Mouse (Mus musculus): ENCODE measurements around the gene Bmp6.
A peak's percentile ranks its signal among the peaks of the same experiment; 100 is the strongest.

Gene Bmp6

DNA sequence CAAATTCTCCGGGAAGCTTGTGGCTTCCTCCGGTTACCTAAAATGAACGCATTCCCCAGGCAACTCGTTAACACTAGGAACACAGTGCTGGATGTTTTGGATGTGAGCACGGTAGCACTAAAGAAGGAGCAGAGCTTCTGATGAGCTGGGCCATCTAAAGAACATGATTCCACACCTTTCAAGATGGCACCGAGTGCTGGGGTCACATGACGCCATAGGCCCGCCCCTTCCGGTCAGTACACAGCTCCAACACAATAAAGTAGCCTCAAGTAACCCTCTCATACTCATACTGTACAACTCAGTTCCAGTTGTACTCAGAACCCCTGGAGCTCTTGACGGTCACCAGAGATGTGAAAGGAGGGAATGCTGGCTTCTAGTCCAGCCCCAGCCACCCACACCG is 171.7 kb downstream of the Bmp6 start:
- DNase-seq: no peak

DNA sequence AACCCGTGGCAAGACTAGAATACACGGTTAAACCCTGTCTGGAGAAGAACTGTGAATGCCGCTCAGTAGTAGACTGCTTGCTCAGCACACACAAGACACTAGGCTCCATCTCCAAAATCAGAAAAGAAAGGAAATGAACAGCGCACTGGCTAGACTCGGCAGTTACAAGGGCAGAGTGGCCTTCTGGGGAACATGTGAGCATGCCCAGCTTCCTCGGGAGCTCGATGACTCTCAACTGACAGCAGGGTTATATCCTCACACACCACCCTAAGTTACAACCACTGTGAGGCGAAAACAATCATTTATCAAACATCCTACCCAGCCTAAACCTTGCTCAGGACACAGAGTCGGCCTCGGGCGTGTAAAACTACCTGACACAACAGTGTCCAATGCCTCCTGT is 175.4 kb downstream of the Bmp6 start:
- no peak for DNase-seq

DNA sequence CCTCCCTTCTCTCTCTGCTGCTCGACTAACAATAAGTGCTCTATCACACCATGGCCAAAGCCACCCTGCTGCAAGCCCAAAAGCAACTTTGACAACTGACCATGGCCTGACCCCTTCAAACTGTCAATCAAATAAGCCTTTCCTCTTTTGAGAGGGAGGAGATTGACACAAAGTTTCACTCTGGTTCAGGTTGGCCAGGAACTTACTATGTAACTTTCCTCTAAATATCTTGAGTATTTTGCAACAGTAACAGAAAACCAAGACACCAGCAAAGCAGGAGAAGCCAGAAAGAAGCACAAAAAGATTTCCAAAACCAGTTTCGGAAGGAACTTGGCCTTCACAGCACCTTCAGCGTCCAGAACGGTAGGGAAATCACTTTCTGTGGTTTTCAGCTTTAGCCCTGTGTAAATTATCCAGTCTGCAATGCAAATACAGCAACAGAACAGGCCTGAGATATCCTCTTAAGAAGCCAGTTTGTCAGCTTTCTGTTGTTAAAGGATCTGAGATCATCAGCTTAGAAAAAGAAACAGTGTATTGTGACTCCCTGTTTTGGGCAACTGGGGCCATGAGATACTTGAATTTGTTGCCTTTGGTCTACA is 177.2 kb downstream of the Bmp6 start:
- no peak for DNase-seq

DNA sequence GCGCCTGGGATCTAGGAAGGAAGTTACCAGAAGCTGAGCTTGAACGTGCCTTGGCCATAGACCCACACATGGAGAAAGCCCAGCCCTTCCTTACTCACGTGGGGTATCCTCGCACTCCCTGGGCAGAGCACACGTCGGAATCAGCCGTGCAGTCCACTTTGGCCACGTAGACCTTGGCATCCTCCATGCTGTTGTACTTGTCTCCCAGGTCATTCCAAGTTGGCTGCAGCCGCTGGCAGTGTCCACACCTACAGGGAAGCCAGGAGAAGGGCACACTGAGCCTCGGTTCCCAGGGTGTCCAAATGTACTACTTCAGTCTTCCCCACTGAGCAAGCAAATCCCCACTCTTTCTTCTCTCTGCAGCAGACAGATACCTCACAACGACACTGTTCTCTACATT is 178.3 kb downstream of the Bmp6 start:
- no peak for DNase-seq

DNA sequence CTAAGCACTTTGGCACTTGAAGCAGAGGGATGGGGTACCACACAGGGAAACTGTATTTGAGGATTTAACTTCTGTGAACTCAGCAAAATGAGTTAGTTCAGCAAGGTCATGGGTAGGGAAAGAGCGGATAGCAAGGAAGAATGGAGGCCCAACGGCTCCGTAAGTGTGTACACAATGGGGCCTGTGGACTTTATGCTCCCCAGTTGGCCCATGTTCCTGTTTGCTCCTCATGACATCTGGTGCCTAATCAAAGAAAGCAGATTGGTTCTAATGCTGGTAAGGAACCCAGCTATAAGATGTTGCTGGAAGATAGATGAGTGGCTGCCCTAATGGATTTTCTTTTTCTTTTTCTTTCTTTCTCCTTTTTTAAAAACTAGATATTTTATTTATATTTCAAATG is 180.4 kb downstream of the Bmp6 start:
- no peak for DNase-seq

DNA sequence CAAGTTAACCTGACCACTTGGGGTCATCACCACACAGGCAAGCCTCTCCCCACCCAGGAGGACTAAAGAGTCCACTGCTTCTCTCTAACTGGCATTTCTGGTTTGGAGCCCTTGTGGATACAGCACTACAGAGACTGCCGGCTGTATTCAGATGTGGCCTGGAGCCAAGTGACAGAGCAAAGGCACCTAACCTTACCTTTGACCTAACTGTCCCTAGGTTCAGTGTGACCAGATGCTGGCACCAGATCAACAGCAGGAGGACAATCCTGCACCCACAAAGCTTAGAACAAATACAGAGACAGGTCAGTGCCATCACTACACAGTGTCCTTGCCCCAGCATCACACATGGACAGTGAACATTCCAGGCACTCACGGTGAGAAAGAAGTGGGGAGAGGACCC is 181.2 kb downstream of the Bmp6 start:
- DNase-seq: no peak

DNA sequence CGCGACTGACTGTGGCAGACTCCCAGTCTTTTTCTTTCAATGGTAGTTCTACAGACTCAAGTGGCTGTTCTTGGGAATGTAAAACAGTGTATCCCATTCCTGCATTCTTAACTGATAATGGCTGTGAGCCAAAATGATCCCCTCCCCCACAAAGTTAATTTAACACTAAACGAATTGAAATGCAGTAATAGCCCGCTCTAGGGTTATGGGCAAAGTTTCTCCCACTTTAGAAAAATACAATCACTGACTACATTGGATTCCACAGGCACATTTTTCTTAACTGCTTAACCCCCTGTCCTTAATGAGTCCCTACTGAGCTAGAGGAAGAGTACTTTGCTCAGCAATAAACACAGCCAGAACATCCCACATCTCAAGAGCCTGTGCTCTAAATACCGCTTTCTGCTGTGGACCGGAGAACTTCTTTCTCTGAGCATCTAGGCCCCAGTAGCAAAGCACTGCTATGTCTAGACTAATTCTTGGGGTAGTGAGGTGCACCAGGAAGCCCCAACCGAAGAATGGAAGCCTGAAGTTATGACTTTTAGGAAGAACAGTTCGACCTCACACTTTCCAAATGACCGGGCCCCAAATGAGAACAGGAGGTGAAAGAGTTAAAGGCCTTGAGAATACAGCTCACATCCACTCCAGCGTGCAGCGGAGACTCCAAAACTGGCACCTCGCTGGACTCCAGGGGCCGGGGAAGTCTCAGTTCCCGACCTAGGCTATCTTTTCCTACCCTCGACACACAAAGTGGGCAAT is 182.3 kb downstream of the Bmp6 start:
- DNase-seq: no peak

DNA sequence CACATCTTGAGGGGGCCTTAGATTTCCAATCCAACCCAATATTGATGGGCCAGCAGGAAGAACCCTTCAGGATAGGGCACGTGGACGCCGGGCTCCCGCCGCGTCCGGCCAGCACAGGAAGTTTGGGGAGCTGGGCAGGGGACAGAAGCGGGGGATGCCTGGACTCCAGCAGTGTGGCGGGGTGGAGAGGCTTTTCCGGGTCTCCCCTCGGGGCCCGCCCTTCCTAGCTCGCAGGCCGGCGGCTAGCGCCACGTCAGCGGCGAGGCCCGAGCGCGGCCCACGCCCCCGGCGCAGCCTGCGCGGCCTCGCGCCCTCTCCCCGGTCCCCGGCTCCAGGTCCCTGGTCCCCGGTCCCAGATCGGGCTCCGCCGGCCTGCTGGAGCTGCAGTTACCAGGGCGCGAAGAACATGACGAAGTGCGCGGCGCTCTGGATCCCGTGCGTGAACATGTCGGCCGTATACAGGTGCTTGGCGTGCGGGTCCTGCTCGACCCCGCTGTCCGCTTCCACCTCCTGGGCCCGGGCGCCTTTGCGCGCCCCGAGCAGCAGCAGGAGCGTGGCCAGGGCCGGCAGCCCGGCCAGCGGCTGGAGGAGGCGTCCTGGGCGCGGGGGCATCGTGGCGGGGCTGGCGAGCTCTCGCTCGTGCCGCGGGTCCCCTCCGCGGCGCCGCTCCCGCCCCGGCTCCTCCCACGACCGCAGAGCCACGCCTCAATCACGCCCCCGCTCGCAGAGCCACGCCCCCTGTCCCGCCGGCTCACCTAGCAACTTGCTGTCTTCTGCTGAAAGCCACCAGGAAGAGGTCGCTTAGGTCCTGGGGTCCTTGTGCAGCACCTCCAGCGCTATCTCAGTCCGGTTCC is 183.1 kb downstream of the Bmp6 start:
- peak; percentile 91 to 93 for DNase-seq

DNA sequence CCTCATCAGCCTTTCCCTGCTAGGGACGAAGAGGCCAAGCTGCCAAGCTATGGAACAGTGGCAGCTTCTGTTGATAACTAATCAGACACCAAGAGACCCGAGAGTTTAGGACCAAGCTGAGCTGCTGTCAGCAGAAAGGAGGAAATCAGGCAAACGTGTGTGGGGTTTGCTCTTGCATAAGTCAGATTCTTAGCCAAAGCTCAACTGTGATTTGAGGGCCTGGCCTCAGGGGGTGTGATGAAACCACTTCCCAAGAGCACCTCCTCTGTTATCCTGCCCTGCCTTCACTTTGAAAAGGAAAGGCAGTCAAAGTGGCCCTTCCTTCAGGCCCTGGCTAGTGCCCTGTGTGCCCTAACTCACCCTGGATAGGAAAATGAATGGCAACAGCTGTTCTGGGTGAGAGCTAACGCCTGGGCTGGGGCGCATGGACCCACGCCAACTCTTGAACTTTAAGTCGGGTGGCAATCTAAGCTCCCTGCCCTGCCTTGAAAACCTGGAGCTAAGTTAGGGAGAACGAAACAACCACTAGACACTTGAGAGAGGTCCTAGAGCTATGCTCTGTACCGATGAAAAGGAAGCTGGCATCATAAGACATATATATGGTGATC is 183.9 kb downstream of the Bmp6 start, which contains the start of gene Txndc5:
Gene Txndc5 (minus strand): TSS at position 138 of the 608 bp plus-strand sequence.
- peak; percentile 51 to 60 for DNase-seq

DNA sequence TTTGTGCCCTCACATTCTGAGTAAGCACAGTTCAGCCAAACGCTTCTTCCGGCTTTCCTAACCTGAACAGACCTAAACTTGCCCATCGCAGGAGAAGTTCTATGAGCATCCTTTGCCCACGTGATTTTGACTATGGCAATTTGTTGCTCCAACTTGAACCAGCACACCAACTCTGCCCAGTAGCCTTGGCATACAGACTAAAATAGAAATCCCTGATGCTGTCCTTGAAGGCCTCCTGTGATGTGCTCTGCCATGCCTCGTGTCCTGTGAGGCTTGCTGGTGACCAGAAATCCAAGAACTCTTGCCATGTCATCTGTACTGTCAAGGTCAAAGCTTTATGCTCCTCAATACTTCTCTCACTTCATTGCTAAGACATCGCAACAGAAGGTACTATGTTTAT is 184.7 kb downstream of the Bmp6 start:
- peak in 1 of 2 experiments; percentile 7 for DNase-seq

DNA sequence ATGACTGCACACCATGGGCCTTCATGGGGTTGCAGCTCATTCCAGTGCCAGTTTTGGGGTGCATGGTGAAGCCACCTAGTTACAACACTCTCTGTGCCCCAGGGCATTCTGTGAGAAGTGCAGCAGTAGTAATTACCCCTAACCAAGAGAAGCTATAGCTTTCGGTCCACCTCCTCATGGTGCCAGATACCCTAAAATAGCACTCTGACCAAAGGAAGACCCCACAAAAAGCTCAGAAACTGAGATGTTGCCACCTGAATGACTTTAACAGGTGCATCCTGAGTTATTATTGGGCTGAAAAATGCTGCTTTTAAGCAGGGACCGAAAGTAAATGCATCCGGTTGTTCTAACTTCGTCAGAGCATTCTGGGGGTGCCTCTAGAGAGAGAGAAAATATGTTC is 186.6 kb downstream of the Bmp6 start:
- DNase-seq: no peak

DNA sequence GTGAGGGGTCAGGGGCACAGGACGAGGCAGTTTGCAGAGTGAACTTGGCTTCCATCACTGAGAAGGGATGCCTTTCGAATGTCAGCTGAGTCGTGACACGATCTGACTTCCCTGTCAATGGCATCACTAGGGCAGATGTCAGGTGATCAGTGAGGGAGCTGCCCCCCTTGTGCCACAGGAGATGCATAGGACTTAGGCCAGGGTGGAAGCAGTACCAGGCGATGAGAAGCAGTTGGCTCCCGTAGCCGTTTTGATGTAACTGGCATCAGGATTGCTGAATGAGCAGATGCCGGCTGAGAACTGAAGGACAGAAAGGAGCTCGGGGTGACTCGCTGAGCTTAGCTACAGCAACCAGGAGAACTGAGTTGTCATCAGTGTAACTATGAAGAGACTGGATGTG is 188.6 kb downstream of the Bmp6 start:
- peak in 1 of 2 experiments; percentile 16 for DNase-seq

DNA sequence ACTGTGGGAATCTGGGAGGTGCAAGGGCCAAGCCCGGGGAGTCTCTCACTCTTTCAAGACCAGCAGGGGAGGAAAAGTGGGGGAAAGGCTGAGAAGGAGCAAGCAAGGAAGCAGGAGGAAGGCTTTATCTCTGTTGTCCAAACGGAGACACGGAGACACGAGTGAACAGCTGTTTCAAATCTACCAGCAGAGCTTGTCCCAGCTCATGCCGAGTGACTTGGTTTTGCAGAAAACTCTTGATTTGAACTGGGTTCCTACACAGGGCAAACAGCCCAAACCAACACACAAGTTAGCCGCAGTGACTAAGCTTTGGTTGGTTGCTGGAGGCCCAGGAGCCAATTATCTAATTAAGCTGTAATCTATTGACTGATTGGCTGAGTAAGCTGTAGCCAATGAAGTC is 189.1 kb downstream of the Bmp6 start:
- peak in 1 of 2 experiments; percentile 19 for DNase-seq

DNA sequence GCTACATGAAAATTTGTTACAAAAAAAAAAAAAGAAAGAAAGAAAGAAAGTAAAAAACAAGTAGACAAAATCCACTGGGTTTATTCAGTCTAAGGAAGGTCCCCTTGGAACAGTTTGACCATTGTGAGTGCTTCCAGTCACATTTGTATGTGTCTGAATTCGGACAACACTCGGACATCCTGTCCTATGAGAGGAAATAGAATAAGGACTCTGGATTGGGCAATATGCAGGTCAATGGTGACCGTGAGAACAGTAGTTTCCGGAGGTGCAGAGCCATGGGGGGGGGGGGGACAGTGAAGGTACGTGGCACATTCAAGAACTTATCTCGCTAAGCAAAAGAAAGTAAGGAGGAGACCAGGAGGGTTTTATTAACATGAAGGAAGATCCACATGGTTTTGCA is 189.8 kb downstream of the Bmp6 start:
- peak in 1 of 2 experiments; percentile 5 for DNase-seq

DNA sequence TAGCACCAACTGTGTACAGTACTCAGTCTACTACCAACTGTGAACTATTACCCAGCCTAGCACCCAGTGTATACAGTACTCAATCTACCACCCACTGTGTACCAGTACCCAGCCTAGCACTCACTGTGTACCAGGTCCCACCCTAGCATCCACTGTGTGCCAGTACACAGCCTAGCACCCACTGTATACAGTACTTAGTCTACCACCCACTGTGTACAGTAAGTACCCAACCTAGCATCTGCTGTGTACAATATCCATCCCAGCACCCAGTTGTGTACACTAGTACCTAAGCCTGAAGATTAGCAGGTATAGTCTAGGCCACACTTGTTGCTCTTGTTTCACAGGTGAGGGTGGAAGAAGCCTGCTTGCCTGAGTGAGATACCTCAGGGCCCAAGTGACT is 192.6 kb downstream of the Bmp6 start:
- DNase-seq: no peak

DNA sequence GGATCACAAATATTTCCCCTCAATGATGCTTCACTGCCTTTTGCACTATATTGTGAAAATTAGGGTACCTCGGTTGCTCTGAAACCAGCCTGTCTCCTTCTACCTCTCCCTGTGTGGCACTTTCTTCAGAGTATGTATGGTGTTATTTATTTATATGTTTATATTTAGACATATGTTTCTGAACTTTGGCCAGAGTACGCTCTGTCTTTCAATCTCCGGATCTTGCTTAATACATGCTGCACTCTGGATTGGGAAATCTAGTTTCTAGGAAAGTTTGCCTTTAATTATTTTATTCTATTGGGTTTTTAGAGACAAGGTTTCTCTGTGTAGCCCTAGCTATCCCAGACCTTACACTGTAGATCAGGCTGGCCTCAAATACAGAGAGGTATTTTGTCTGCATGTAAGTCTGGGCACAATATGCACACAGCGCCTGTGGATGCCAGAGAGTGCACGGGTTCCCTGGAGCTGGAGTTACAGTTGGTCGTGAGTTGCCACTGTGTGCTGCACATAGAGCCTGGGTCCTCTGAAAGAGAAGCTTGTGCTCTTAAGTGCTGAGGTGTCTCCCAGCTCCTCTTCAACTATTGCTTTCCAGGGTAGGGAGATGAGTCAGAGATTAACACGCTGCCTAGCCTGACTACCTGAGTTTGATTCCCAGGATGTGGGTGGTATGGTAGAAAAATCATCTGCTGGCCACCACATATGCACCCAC is 194.4 kb downstream of the Bmp6 start:
- DNase-seq: no peak

DNA sequence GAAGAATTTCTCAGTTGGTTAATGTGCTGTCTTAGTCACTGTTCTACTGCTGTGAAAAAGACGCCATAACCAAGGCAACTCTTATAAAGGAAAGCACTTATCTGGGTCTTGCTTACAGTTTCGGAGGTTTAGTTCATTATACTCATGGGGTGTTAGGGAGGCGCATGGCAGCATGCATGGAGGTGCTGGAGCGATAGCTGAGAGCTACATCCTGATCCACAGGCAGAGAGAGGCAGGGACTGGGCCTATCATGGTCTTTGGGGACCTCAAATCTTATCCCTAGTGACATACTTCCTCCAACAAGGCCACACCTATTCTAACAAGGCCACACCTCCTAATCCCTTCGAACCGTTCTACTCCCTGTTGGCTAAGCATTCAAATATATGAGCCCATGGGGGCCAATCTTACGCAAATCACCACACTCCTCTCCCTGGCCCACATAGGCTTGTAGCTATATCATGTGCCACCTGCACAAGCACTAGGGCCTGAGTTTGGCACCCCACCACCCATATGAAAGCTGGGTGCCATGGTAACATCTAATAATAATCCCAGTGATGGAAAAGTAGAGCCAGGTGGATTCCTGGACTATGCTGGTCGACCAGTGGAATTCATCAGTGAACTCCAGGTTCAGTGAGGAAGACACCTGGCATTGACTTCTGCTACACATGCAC is 198.7 kb downstream of the Bmp6 start:
- DNase-seq: no peak

DNA sequence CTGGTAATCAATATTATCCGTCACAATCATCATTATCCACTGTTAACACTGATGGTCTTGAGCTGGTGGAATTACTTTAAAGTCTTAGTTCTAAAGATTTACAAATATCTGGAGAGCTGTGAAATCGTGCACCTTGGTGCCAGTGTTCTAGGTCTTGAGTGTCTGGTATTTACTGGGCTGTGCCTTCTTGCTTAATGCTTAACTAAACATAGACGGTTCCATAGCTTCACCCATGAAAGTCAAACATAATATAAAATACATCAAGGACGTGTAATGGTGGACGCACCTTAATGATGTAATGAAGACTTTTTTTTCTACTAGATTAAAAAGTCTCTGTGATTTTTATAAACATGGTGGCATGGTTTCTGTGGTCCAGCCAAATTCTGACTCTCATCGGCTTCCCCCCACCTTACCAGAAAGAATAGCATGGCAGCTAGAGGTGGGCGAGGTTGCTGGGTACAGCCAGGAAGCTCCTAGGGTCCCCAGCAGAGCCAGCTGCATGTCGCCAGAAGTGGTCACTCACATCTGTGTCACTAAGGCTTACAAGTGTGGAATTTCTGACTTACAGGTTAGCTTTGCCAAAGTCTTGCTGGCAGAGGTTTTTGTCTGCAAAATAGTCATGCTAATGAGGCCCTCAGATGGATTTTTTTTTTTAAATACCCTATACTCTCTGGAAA is 200.0 kb downstream of the Bmp6 start:
- DNase-seq: no peak

DNA sequence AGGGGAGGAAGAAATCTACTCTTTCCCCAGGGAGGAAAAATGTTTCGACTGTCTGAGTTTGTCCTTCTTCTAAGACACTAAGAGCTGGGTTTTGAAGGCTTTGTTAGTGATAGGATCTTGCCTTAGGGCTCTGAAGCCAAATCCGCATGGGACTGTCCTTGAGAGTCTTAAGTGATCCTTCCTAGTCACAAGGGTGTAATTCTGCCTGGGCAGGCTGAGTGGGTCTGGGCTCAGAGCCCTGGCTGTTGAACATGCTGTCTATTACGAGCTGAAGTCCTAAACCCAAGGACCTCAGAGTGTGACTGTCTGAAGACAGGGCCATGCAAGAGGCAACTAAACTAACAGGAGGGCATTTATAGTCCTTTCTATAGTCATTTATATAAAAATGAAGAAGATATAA is 200.6 kb downstream of the Bmp6 start:
- peak; percentile 20 to 58 for DNase-seq

DNA sequence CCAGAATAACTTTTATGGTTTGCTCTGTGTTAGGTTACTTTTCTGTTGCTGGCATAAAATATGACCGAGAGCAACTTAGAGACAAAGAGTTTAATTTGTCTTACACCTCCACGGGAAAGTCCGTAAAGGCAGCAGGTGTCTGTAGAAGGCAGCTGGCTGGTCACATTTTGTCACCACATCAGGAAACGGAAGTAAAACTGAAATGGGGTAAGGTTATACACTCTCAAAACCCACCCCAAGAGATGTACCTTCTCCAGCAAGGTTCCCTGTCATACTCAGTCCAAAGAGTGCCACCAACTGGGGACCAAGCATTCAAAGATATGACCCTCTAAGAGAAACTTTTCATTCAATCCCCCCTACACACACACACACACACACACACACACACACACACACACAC is 201.8 kb downstream of the Bmp6 start:
- no peak for DNase-seq

DNA sequence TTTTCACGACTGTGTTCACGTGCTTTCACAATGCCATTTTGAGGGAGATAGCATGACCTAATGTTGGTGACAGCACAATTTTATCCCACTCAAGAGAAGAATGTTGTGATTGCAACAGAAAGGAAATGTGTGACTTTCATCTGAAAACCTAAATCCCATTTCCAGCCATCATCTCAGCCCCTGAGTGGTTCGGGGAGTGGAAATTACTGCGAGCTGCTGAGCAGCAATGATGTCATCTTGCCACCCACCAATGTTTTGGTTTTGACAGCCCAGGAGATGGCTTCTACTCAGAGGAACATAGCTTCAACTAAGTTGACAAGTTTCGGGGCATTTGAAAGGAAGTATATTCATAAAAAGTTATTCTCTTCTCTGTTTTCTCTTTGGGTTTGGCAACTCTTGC is 202.8 kb downstream of the Bmp6 start:
- no peak for DNase-seq

DNA sequence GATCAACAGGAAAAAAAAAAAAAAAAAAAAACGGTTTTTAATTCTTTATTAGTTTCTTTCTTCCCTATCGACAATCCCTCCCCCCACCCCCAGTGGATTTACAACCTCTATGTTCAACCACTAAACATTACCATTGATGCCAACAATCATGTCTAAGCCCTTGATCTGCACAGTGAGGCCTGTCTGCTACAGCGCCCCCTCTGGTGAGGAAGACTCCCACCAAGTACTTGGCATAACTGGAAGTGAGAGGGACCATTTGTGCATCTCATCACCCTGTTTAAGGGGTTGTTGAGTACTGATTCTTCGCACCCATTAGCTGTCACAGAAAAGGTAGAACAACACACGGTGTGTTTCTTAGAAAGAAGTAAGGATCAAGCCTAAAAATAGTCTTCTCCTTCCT is 203.8 kb downstream of the Bmp6 start:
- no peak for DNase-seq

Data from lung, postnatal 4 days (tissue).